Mouse (Mus musculus) olfactory bulb, adult 2 months (tissue): ENCODE results near the gene 1700028J19Rik.

Source experiments
- CTCF ChIP-seq: fragments of 200-500 bp; IDR thresholded peaks from 2 replicates; pipeline ENCODE4 v1.5.1; 2012; ENCODE audit warnings: low read depth, mild to moderate bottlenecking, low read length, moderate library complexity; ENCODE audit not compliant: insufficient read depth
- POLR2A ChIP-seq: fragments of 200-500 bp; IDR thresholded peaks from 2 replicates; pipeline ENCODE4 v1.6.1; 2012; ENCODE audit warnings: mild to moderate bottlenecking, low read depth, low read length, moderate library complexity; ENCODE audit not compliant: insufficient read depth

DNA sequence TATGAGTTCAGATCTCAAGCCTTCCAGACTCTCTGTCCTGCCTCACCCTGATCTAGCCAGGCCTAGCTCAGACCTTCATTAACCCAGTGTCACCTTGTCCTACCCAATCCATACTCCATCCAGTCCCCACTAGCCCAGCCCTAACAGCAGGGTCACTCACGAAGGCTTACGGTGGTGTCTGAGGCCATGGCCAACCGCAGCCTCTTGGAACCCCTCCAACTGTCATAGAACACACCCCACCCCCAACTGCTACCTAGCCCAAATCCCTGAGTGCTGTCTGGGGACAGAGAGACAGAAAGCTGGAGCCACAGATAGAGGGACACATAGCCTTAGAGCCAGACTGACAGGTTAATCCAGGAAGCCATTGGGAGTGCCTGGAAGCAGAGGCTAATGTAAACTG lies 10.6 kb downstream of the 1700028J19Rik start, which contains the start of gene Gm36864:
- TF ChIP-seq CTCF: no peak
- TF ChIP-seq POLR2A: no peak
